Mouse (Mus musculus) v-Abl transformed pro-B cells (cell line): Measurements from ENCODE around the gene Cmklr1.
"Not testable (repeated sequence)": the region's sequence is repeated elsewhere in the genome, so short reads cannot be mapped to it uniquely, and the experiment has no call there.

Experiments used
- in situ Hi-C, 2 experiments: fragments of 400-800 bp; cut with MboI; formaldehyde crosslinking; loops; one replicate each; pipeline ENCODE4 v1.15.1; 2025; ENCODE audit not compliant: unreplicated experiment in 2 of 2

Gene Cmklr1

GRCm38 (mm10) chr5:113593911-113594705 lies 56.1 kb downstream of the Cmklr1 start:
- in situ Hi-C loops, result no loop called here

- in situ Hi-C loops, result no loop called here
Observed at GRCm38 (mm10) chr5:113591751-113592230, 58.4 kb downstream of the Cmklr1 start.

GRCm38 (mm10) chr5:113591166-113591565 lies 59.1 kb downstream of the Cmklr1 start:
- in situ Hi-C loops, result no loop called here

- in situ Hi-C loops, result no loop called here
Observed at GRCm38 (mm10) chr5:113590010-113590640, 60.1 kb downstream of the Cmklr1 start.

GRCm38 (mm10) chr5:113586458-113586849 lies 63.8 kb downstream of the Cmklr1 start:
- in situ Hi-C loops, result not testable (repeated sequence)

GRCm38 (mm10) chr5:113585619-113586457 lies 64.4 kb downstream of the Cmklr1 start:
- in situ Hi-C loops, result not testable (repeated sequence)

- in situ Hi-C loops, result no loop called here
Observed at GRCm38 (mm10) chr5:113584439-113584838, 65.8 kb downstream of the Cmklr1 start.

- in situ Hi-C loops, result no loop called here
Observed at GRCm38 (mm10) chr5:113583424-113584162, 66.6 kb downstream of the Cmklr1 start.

GRCm38 (mm10) chr5:113580801-113581200 lies 69.4 kb downstream of the Cmklr1 start:
- in situ Hi-C loops, result no loop called here

GRCm38 (mm10) chr5:113580248-113580647 lies 70.0 kb downstream of the Cmklr1 start:
- in situ Hi-C loops, result no loop called here

GRCm38 (mm10) chr5:113579128-113579527 lies 71.1 kb downstream of the Cmklr1 start:
- in situ Hi-C loops, result no loop called here

GRCm38 (mm10) chr5:113578428-113578827 lies 71.8 kb downstream of the Cmklr1 start:
- in situ Hi-C loops, result no loop called here

- in situ Hi-C loops, result no loop called here
Observed at GRCm38 (mm10) chr5:113577555-113577954, 72.7 kb downstream of the Cmklr1 start.

GRCm38 (mm10) chr5:113570056-113570717 lies 80.0 kb downstream of the Cmklr1 start:
- in situ Hi-C loops, result no loop called here

GRCm38 (mm10) chr5:113565858-113566257 lies 84.4 kb downstream of the Cmklr1 start:
- in situ Hi-C loops, result no loop called here

GRCm38 (mm10) chr5:113565101-113565854 lies 84.9 kb downstream of the Cmklr1 start:
- in situ Hi-C loops, result no loop called here

- in situ Hi-C loops, result no loop called here
Observed at GRCm38 (mm10) chr5:113564463-113564862, 85.8 kb downstream of the Cmklr1 start.
